Mouse (Mus musculus): ENCODE measurements around the gene Rfk.

The Rfk gene

GRCm38 (mm10) chr19:17382807-17383397 is 10.9 kb upstream of the Rfk start:
- in situ Hi-C loops (cut with MboI, MseI), result loop anchor here (5.0 to 25.0 kb wide), 2 partner anchors 116 to 1354 kb away; partner anchors contain the start of gene Trpm6

- in situ Hi-C loops (cut with MboI, MseI), result loop anchor here (5.0 to 25.0 kb wide), 2 partner anchors 263 to 1352 kb away; partner anchors contain the start of gene Trpm6
These were observed 8.8 kb upstream of the Rfk start for GRCm38 (mm10) chr19:17385022-17385421.

GRCm38 (mm10) chr19:17385426-17385825 is 8.4 kb upstream of the Rfk start:
- in situ Hi-C loops (cut with MboI, MseI), result loop anchor here (5.0 to 25.0 kb wide), 2 partner anchors 263 to 1352 kb away; partner anchors contain the start of gene Trpm6

- in situ Hi-C loops (cut with MboI, MseI), result loop anchor here (5.0 to 25.0 kb wide), 2 partner anchors 264 to 1351 kb away; partner anchors contain the start of gene Trpm6
These were observed 7.4 kb upstream of the Rfk start for GRCm38 (mm10) chr19:17386424-17386823.

GRCm38 (mm10) chr19:17388404-17388803 is 5.4 kb upstream of the Rfk start:
- in situ Hi-C loops (cut with MboI, MseI), result loop anchor here (5.0 to 25.0 kb wide), 2 partner anchors 266 to 1349 kb away; partner anchors contain the start of gene Trpm6

- in situ Hi-C loops (cut with MboI, MseI), result loop anchor here (25.0 kb wide), 1 partner anchor 1344 kb away; the partner anchor contains the start of gene Trpm6
These were observed 977 bp upstream of the Rfk start for GRCm38 (mm10) chr19:17392866-17393265.

GRCm38 (mm10) chr19:17396802-17397201 is 3.0 kb downstream of the Rfk start:
- in situ Hi-C loops (cut with MboI, MseI), result loop anchor here (25.0 kb wide), 1 partner anchor 1340 kb away; the partner anchor contains the start of gene Trpm6

GRCm38 (mm10) chr19:17397922-17398321 is 4.1 kb downstream of the Rfk start:
- in situ Hi-C loops (cut with MboI, MseI), result loop anchor here (25.0 kb wide), 1 partner anchor 1339 kb away; the partner anchor contains the start of gene Trpm6

GRCm38 (mm10) chr19:17399965-17400364 is 6.1 kb downstream of the Rfk start:
- in situ Hi-C loops (cut with MboI, MseI), result loop anchor here (10.0 to 25.0 kb wide), 3 partner anchors 55 to 1337 kb away; partner anchors contain the start of gene Trpm6

GRCm38 (mm10) chr19:17400571-17400970 is 6.7 kb downstream of the Rfk start:
- in situ Hi-C loops (cut with MboI, MseI), result loop anchor here (10.0 kb wide), 2 partner anchors 56 to 246 kb away; no protein-coding TSS in a partner anchor

GRCm38 (mm10) chr19:17403175-17403574 is 9.3 kb downstream of the Rfk start:
- in situ Hi-C loops (cut with MboI, MseI), result loop anchor here (10.0 kb wide), 2 partner anchors 58 to 248 kb away; no protein-coding TSS in a partner anchor

- in situ Hi-C loops (cut with MboI, MseI), result loop anchor here (10.0 kb wide), 2 partner anchors 62 to 252 kb away; no protein-coding TSS in a partner anchor
These were observed 13.0 kb downstream of the Rfk start for GRCm38 (mm10) chr19:17406823-17407222.

GRCm38 (mm10) chr19:17408591-17408990 is 14.7 kb downstream of the Rfk start:
- in situ Hi-C loops (cut with MboI, MseI), result loop anchor here (10.0 kb wide), 2 partner anchors 64 to 254 kb away; no protein-coding TSS in a partner anchor

- in situ Hi-C loops (cut with MboI, MseI), result loop anchor here (10.0 kb wide), 2 partner anchors 65 to 255 kb away; no protein-coding TSS in a partner anchor
These were observed 15.5 kb downstream of the Rfk start for GRCm38 (mm10) chr19:17409351-17409750.

- in situ Hi-C loops (cut with MboI, MseI), result no loop called here
These were observed 16.7 kb downstream of the Rfk start for GRCm38 (mm10) chr19:17410465-17411065.

- in situ Hi-C loops (cut with MboI, MseI), result no loop called here
These were observed 19.1 kb downstream of the Rfk start for GRCm38 (mm10) chr19:17412915-17413459.

GRCm38 (mm10) chr19:17417855-17418254 is 24.0 kb downstream of the Rfk start:
- in situ Hi-C loops (cut with MboI, MseI), result no loop called here

- in situ Hi-C loops (cut with MboI, MseI), result no loop called here
These were observed 29.5 kb downstream of the Rfk start for GRCm38 (mm10) chr19:17423306-17423705.

GRCm38 (mm10) chr19:17427824-17428560 is 34.1 kb downstream of the Rfk start:
- in situ Hi-C loops (cut with MboI, MseI), result no loop called here

GRCm38 (mm10) chr19:17428561-17428914 is 34.7 kb downstream of the Rfk start:
- in situ Hi-C loops (cut with MboI, MseI), result no loop called here

- in situ Hi-C loops (cut with MboI, MseI), result no loop called here
These were observed 42.8 kb downstream of the Rfk start for GRCm38 (mm10) chr19:17436651-17437050.
